Mouse (Mus musculus) heart, adult 2 months (tissue): Measurements from ENCODE around the gene Golga4.

Experiments
- CTCF ChIP-seq: fragments of 200-600 bp; IDR thresholded peaks from 2 replicates; pipeline ENCODE4 v1.8.1; 2022; ENCODE audit warnings: antibody characterized with exemption, mild to moderate bottlenecking, moderate library complexity
- EP300 ChIP-seq: fragments of 200-500 bp; IDR thresholded peaks from 2 replicates; pipeline ENCODE4 v1.6.1; 2011; ENCODE audit warnings: low read depth, low read length, control low read depth; ENCODE audit not compliant: insufficient read depth
- POLR2A ChIP-seq: fragments of 200-500 bp; IDR thresholded peaks from 2 replicates; pipeline ENCODE4 v1.6.1; 2011; ENCODE audit warnings: mild to moderate bottlenecking, low read depth, low read length, control low read depth; ENCODE audit not compliant: insufficient read depth

GRCm38 (mm10) chr9:118482210-118482609, 23.9 kb upstream of the Golga4 start:
- TF ChIP-seq CTCF (no peak), EP300 (no peak), POLR2A (no peak)
